Mouse (Mus musculus) heart, embryonic 14.5 days (tissue): ENCODE measurements around the gene Ccdc163. TPM values are rescaled to one million over a fixed set of nuclear protein-coding genes. Genes with fewer than 3 reads are reported as not detected.

Source experiments
- ATAC-seq: fragments of 200-750 bp; cut with Nextera tagmentation; 2 replicates; pipeline ENCODE4 v1.8.0; 2017; ENCODE audit warnings: low read depth, moderate TSS enrichment; ENCODE audit not compliant: insufficient number of reproducible peaks, insufficient read depth, low FRiP score
- H3K27ac ChIP-seq, 2 experiments: fragments of 200-500 bp in 1 of 2; fragments of 300-500 bp in 1 of 2; sonication (generic) in 1 of 2; replicated peaks in 1 of 2; 2 replicates each; pipeline ENCODE4 v1.5.1; 2012 to 2014; ENCODE audit warnings: low read depth in 2 of 2, low read length in 2 of 2, control low read depth in 1 of 2, mild to moderate bottlenecking in 1 of 2, mixed read lengths in 1 of 2; ENCODE audit not compliant: control insufficient read depth in 1 of 2, insufficient read depth in 1 of 2
- H3K27me3 ChIP-seq: fragments of 300-500 bp; sonication (generic); 2 replicates; pipeline ENCODE4 v1.6.1; 2014; ENCODE audit warnings: mild to moderate bottlenecking, low read length, control low read depth; ENCODE audit not compliant: control insufficient read depth, insufficient read depth
- H3K36me3 ChIP-seq: fragments of 300-500 bp; sonication (generic); 2 replicates; pipeline ENCODE4 v1.6.1; 2014; ENCODE audit warnings: mild to moderate bottlenecking, control low read depth, low read length, mixed read lengths; ENCODE audit not compliant: control insufficient read depth, insufficient read depth
- H3K4me1 ChIP-seq, 2 experiments: fragments of 200-500 bp in 1 of 2; fragments of 300-500 bp in 1 of 2; sonication (generic) in 1 of 2; 2 replicates each; pipeline ENCODE4 v1.6.1; 2012 to 2014; ENCODE audit warnings: low read length in 2 of 2, control low read depth in 1 of 2, mixed read lengths in 1 of 2; ENCODE audit not compliant: control insufficient read depth in 2 of 2, insufficient read depth in 2 of 2
- H3K4me2 ChIP-seq: fragments of 300-500 bp; sonication (generic); 2 replicates; pipeline ENCODE4 v1.6.1; 2014; ENCODE audit warnings: mild to moderate bottlenecking, low read length
- H3K4me3 ChIP-seq, 2 experiments: fragments of 200-500 bp in 1 of 2; fragments of 300-500 bp in 1 of 2; sonication (generic) in 1 of 2; 2 replicates each; pipeline ENCODE4 v1.5.1; 2012 to 2014; ENCODE audit warnings: low read length in 2 of 2, mild to moderate bottlenecking in 2 of 2, control low read depth in 1 of 2, low read depth in 1 of 2, moderate library complexity in 1 of 2; ENCODE audit not compliant: control insufficient read depth in 1 of 2, insufficient read depth in 1 of 2
- H3K9ac ChIP-seq: fragments of 300-500 bp; sonication (generic); 2 replicates; pipeline ENCODE4 v1.6.1; 2014; ENCODE audit warnings: mild to moderate bottlenecking, low read length
- H3K9me3 ChIP-seq: fragments of 300-500 bp; sonication (generic); 2 replicates; pipeline ENCODE4 v1.6.1; 2016; ENCODE audit warnings: low read length, control low read depth; ENCODE audit not compliant: control insufficient read depth
- whole genome bisulfite sequencing: fragments of 180-500 bp; shearing (Covaris S2); extraction: QIAGEN DNeasy Blood & Tissue Kit; methylation state at CpG from one replicate; pipeline ENCODE4 v1.1.7; 2014; 5-methylcytosine and 5-hydroxymethylcytosine counted together
- polyA plus RNA-seq: library from polyadenylated mRNA; unstranded; fragments of >200 nt; fragmentation: Nextera tagmentation; extraction: Ambion mirVana; gene quantifications from 2 replicates; pipeline ENCODE4 v1.2.1, GENCODE M21; 2014

The Ccdc163 gene
- polyA plus RNA-seq, 1 experiment from 2014 or later, result 20.5 TPM

DNA sequence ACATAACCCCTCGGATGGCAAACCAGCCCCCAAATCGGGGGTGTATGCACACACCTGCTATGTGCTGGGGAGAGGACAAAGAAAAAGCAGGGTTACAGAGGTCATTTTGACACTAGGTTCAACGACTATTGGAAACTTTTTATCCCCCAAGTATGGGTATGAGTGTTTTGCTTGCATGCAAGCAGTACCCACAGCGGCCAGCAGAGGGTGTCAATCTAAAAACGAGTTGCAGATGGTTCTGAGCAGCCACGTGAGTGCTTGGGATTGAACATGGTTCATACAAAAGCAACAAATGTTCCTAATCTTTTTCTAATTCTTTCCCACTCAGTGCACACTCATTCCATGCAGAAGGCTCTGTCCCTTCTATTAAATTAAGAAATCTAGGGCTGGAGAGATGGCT is 4.5 kb upstream of the Ccdc163 start:
- Histone ChIP-seq H3K9me3 (no peaks in the 10 kb centered on the region), H3K36me3 (peaks cover 58% of the 10 kb centered on the region), H3K27me3 (no peaks in the 10 kb centered on the region), H3K4me1 (peaks cover 0 to 4% of the 10 kb centered on the region in 2 experiments; a peak in 2 of 4 replicates), H3K9ac (no peak overlapping the region), H3K27ac (no peak overlapping the region), H3K4me2 (no peak overlapping the region), H3K4me3 (no peak overlapping the region)
- 34% methylated on average over 6 of the region's 6 CpGs for whole genome bisulfite sequencing
- no peak for ATAC-seq

DNA sequence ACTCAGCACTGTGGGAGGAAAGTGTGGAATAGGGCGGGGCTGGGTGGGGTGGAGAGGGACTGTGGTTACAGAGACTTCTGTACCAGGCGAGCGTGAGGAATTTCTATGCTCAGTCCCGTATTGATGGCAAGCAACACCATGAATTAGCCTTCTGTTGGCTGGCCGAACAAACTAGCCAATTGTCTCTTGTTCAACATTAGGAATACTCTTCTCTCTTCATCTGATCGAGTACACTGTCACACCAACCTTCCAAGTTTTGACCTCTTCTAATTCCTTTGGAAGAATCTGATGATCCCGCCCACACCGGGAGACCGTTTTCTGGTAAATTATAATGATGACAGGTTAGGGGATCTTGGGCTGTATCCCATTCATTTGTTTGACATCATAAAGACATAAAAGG is 643 bp upstream of the Ccdc163 start:
- no peak for ATAC-seq
- 15% methylated on average over 9 of the region's 9 CpGs for WGBS
- Histone ChIP-seq H3K36me3 (peaks cover 33% of the 10 kb centered on the region), H3K4me2 (peak overlapping the region; percentile 78), H3K27ac (no peak overlapping the region; a peak in 1 of 4 replicates), H3K27me3 (no peaks in the 10 kb centered on the region), H3K9me3 (no peaks in the 10 kb centered on the region), H3K4me1 (peaks cover 0 to 9% of the 10 kb centered on the region in 2 experiments; a peak in 3 of 4 replicates), H3K4me3 (peak overlapping the region; percentile 71 to 85), H3K9ac (peak overlapping the region; percentile 82)

DNA sequence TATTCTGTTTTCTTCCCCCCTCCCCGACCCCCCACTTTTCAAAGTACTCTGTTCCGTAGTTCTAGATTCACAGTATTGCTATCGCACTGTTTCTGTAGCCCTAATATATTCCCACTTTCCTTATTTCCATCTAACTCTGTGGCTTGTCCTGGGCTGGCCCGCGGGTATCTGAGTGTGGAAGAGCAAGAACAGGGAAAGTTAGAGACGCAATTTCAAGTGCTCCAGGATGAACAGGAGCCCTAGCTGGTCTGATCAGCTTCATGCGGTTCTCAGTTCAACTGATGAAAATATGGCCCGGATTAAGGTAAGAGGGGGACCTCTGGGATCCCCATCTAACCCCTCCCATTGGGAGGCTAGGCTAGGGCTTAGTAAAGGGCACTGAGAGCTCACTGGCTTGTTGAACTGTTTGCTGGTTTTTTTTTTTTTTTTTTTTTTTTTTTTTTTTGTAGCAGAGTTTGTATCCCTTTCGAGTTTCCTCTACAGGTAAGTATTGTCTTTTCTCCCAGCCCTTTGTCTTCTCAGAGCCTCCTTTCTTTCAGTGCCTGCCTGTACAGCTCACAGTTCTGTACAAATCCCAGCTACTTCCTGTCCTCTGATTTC is 582 bp downstream of the Ccdc163 start:
- H3K4me2 ChIP-seq, result peak overlapping the region; percentile 88
- peaks cover 23% of the 10 kb centered on the region for H3K36me3 ChIP-seq
- peak overlapping the region; percentile 76 for H3K9ac ChIP-seq
- peaks cover 0 to 9% of the 10 kb centered on the region in 2 experiments; a peak in 3 of 4 replicates for H3K4me1 ChIP-seq
- no peaks in the 10 kb centered on the region for H3K9me3 ChIP-seq
- no peak overlapping the region for H3K27ac ChIP-seq
- 3% methylated on average over 9 of the region's 9 CpGs for WGBS
- H3K27me3 ChIP-seq, result no peaks in the 10 kb centered on the region
- no peak for ATAC-seq
- H3K4me3 ChIP-seq, result peak overlapping the region; percentile 58 to 71

DNA sequence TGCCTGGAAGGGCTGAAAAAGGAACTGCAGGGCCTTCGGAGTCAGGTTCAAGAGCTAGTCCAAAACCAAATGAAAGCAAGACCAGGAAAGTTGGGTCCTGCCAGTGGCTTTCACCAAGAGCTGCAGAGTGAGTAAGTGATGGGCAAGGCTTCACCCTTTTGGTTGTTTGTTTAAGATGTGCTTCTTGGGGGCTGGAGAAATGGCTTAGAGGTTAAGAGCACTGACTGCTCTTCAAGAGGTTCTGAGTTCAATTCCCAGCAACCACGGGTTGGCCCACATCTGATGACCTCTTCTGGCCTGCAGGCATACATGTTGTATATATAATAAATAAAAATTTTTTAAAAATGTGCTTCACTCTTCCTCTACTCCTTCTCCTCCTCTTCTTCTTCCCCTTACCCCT is 1.8 kb downstream of the Ccdc163 start:
- 88% methylated on average over 2 of the region's 2 CpGs for WGBS
- no peak for ATAC-seq
- H3K4me2 ChIP-seq, result no peak overlapping the region

DNA sequence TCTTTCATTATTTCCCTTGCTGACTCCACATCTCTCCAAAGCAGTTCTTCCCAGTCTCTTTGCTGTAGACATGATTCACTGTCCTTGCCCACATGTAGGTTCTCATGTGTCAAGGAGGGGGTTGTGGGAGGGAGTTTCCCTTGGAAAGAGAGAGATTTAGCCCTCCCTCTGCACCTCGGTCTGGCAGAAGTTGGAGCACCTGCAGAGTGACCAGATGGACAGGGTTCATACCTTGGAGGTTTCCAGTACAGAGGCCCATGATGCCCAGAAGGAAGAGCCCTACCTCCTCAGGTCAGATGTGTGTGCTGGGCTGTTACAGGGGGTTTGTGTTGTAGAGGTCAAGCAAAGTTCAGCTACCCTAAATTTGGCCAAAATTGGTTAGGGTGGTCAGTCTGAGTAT is 4.2 kb downstream of the Ccdc163 start:
- Histone ChIP-seq H3K4me1 (peaks cover 0 to 8% of the 10 kb centered on the region in 2 experiments; a peak in 3 of 4 replicates), H3K27me3 (no peaks in the 10 kb centered on the region), H3K4me3 (no peak overlapping the region), H3K9ac (no peak overlapping the region), H3K4me2 (no peak overlapping the region), H3K27ac (no peak overlapping the region), H3K9me3 (no peaks in the 10 kb centered on the region), H3K36me3 (peaks cover 18% of the 10 kb centered on the region)
- 86% methylated on average over 1 of the region's 1 CpGs for WGBS
- no peak for ATAC-seq

More for the DNA sequence above, 1.8 kb downstream of the Ccdc163 start:
- Histone ChIP-seq H3K4me1 (peaks cover 0 to 9% of the 10 kb centered on the region in 2 experiments; a peak in 3 of 4 replicates), H3K36me3 (peaks cover 15% of the 10 kb centered on the region), H3K4me3 (no peak overlapping the region), H3K9me3 (no peaks in the 10 kb centered on the region), H3K27me3 (no peaks in the 10 kb centered on the region), H3K27ac (no peak overlapping the region), H3K9ac (no peak overlapping the region)

DNA sequence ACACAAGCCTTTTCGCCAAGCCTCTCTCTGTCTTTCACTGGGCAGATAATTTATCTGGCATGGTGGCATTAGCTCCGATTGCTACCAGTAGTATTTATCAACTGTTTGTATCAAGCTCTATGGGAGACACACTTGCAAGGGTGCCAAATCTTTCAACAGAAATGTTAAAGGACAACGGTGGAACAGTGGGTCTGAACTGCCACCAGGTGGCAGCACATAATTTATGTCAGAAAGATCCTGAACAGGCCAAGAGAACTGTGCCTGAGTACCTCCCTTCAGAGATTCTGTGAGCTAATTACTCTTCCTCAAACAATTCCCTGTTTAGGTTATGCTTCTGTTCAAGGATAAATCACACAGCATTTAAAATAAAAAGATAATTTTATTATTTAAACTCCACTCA is 11.1 kb downstream of the Ccdc163 start:
- H3K4me3 ChIP-seq, result no peak overlapping the region
- H3K9me3 ChIP-seq, result no peaks in the 10 kb centered on the region
- H3K9ac ChIP-seq, result no peak overlapping the region
- H3K27ac ChIP-seq, result no peak overlapping the region
- no peaks in the 10 kb centered on the region for H3K27me3 ChIP-seq
- H3K4me1 ChIP-seq, result peaks cover 3 to 17% of the 10 kb centered on the region in 2 experiments; a peak in 3 of 4 replicates
- 15% methylated on average over 3 of the region's 3 CpGs for WGBS
- ATAC-seq, result no peak
- H3K4me2 ChIP-seq, result no peak overlapping the region
- H3K36me3 ChIP-seq, result peaks cover 10% of the 10 kb centered on the region

DNA sequence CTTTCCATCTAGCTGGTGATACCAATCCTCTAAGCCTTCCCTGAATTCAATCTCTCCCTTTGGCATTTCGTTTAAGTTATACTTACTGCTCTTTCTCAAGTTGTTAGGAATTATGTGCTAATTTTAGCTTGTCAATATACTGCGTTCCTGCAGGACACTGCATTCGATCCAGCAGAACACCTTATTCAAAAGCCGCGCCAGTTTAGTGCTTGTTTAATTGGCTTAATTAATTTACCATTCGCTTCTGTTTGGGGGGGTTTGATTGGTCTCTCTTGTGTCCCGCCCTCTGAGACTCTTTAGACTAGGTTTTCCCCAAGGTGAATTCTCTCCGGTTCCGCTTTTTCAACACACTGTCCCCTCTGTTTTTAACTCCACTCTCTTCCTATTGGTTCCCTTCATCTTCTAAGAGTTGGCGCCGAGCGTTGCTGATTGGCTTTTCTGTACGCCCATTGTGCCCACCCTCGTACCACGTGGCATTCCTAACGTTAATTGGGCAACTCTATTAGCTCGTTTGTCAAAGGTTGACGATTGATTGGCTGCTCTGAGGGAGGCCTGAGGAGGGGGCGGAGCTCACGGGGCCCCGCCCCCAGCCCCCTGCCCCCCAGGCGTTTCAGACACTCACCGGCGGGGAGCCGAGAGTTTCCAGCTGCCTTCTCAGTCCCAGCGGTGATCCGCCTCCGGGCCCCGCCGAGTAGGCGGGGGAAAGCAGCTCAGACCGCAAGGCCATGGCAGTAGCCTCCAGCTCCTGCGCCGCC is 12.2 kb downstream of the Ccdc163 start, which contains the start of gene Tesk2:
TSS of gene Tesk2 (plus strand) at position 606 of the 755 bp plus-strand sequence.
- Histone ChIP-seq H3K9ac (peak within 1 kb of the TSS; percentile 82), H3K9me3 (no peaks in the 10 kb centered on the region), H3K27ac (peak within 1 kb of the TSS; percentile 56 to 89), H3K27me3 (no peaks in the 10 kb centered on the region), H3K36me3 (peaks cover 2% of the 10 kb centered on the region; the same call in 1 of the 2 replicates), H3K4me2 (peak within 1 kb of the TSS; percentile 95), H3K4me1 (peaks cover 3 to 17% of the 10 kb centered on the region in 2 experiments; a peak in 3 of 4 replicates), H3K4me3 (peak within 1 kb of the TSS; percentile 64 to 80)
- under 1% methylated on average over 33 of the region's 34 CpGs for WGBS
- ATAC-seq, result peak; percentile 98
